In the genomic region with DNA sequence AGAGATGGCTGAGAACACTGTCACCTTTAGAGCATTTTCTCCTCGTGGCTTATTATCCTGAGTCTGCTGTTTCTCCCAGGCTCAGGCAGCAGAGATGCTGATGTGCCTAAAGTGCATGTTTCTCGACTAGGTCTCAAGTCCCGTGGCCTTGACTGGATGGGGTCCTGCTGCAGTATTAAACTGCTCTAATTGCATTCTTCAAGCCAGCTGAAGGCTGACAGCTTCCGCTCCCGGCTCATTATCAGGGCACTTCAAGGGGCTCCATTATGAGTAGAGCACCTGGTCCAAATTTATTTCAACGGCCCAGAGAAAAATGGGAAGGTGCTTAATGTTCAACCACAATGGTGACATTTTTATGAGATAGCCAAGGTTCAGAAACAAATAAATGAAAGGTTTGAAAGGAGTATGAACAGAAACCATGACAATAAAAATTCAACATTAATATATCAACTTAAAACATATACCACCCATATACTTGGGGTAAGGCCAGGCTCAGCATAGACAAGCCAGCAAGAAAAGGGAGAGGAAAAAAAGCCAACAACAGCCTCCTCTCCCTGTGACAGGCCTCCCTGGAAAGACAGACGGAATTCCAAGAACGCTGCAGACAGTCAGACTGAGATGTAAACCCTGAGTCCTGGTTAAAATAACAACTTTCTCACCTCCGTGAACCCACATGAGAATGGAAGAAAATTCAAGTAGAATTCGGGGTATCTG, we compare ENCODE assay signal across 19 mouse cellular contexts.
DNase-seq lines count a peak whose midpoint lies in the region; ATAC-seq lines count a peak whose summit lies in the region.
"Had no signal": no experiment of that assay in that cellular context is flagged by ENCODE, and none has a peak within 500 bp of the region (broad histone marks: within the 10 kb centered on the region; RNA-seq: fewer than 3 reads in every experiment).

No protein-coding gene starts in this region.

- H3K36me3 ChIP-seq in heart, embryonic 16.5 days (ENCODE audit: control insufficient read depth, insufficient read depth), result no peaks in the 10 kb centered on the region
- no peaks in the 10 kb centered on the region for H3K36me3 ChIP-seq in intestine, embryonic 14.5 days (ENCODE audit: control insufficient read depth, insufficient read depth, low read length)
- no peaks in the 10 kb centered on the region for H3K36me3 ChIP-seq in stomach, embryonic 14.5 days (ENCODE audit: control insufficient read depth, insufficient read depth, low read length)
- no peaks in the 10 kb centered on the region for H3K36me3 ChIP-seq in midbrain, embryonic 16.5 days (ENCODE audit: control insufficient read depth, insufficient read depth, low read length)
- H3K36me3 ChIP-seq: embryonic facial prominence, embryonic 15.5 days; hindbrain, embryonic 15.5 days; liver, embryonic 13.5 days; midbrain, embryonic 15.5 days; neural tube, embryonic 13.5 days had no signal

- 42% methylated on average over 10 of the region's 10 CpGs for WGBS in heart, embryonic 16.5 days
- WGBS in intestine, embryonic 14.5 days, result 33% methylated on average over 10 of the region's 10 CpGs
- 28% methylated on average over 10 of the region's 10 CpGs for WGBS in stomach, embryonic 14.5 days
- 62% methylated on average over 10 of the region's 10 CpGs for WGBS in midbrain, embryonic 16.5 days

- peaks cover 49% of the 10 kb centered on the region for H3K4me1 ChIP-seq in heart, embryonic 16.5 days (ENCODE audit: control insufficient read depth, insufficient read depth, low read length)
- peaks cover 33% of the 10 kb centered on the region for H3K4me1 ChIP-seq in intestine, embryonic 14.5 days (replicated peaks; ENCODE audit: control insufficient read depth, insufficient read depth, low read length)
- H3K4me1 ChIP-seq in stomach, embryonic 14.5 days (ENCODE audit: control insufficient read depth, insufficient read depth, low read length), result peaks cover 34% of the 10 kb centered on the region
- H3K4me1 ChIP-seq in midbrain, embryonic 16.5 days (ENCODE audit: control insufficient read depth, insufficient read depth, low read length), result peaks cover 13% of the 10 kb centered on the region
- H3K4me1 ChIP-seq: liver, embryonic 13.5 days had no signal

- ATAC-seq in heart, embryonic 16.5 days (replicated peaks; ENCODE audit: extremely low read depth, insufficient read depth, low FRiP score), result no peak
- ATAC-seq in intestine, embryonic 14.5 days (replicated peaks; ENCODE audit: low FRiP score, low TSS enrichment, low read depth), result no peak
- ATAC-seq in stomach, embryonic 14.5 days (ENCODE audit: insufficient number of reproducible peaks, insufficient read depth, low FRiP score, low read depth), result no peak
- no peak for ATAC-seq in midbrain, embryonic 16.5 days
- ATAC-seq: CD4-positive, CD25-positive, alpha-beta regulatory T cell, adult 4 months; forebrain, embryonic 14.5 days; midbrain, embryonic 15.5 days had no signal

- H3K9me3 ChIP-seq in heart, embryonic 16.5 days (replicated peaks; ENCODE audit: control insufficient read depth, low read length), result no peaks in the 10 kb centered on the region
- H3K9me3 ChIP-seq in intestine, embryonic 14.5 days (ENCODE audit: control insufficient read depth, low read length), result no peaks in the 10 kb centered on the region
- H3K9me3 ChIP-seq in stomach, embryonic 14.5 days (ENCODE audit: control insufficient read depth, low read depth, low read length), result no peaks in the 10 kb centered on the region
- no peaks in the 10 kb centered on the region for H3K9me3 ChIP-seq in midbrain, embryonic 16.5 days (replicated peaks; ENCODE audit: control insufficient read depth, low read length, poor library complexity, severe bottlenecking)
- H3K9me3 ChIP-seq: embryonic facial prominence, embryonic 15.5 days; hindbrain, embryonic 15.5 days; liver, embryonic 13.5 days; midbrain, embryonic 15.5 days; neural tube, embryonic 13.5 days had no signal

- H3K4me2 ChIP-seq in heart, embryonic 16.5 days (ENCODE audit: low read depth, low read length), result peak overlapping the region; percentile 13; the same call in 1 of the 2 replicates
- H3K4me2 ChIP-seq in intestine, embryonic 14.5 days (ENCODE audit: low read length), result no peak overlapping the region
- no peak overlapping the region for H3K4me2 ChIP-seq in stomach, embryonic 14.5 days (replicated peaks; ENCODE audit: low read depth, low read length)
- H3K4me2 ChIP-seq in midbrain, embryonic 16.5 days (ENCODE audit: low read length), result no peak overlapping the region
- H3K4me2 ChIP-seq: embryonic facial prominence, embryonic 15.5 days; hindbrain, embryonic 15.5 days; liver, embryonic 13.5 days; midbrain, embryonic 15.5 days; neural tube, embryonic 13.5 days had no signal

- no peak overlapping the region for H3K4me3 ChIP-seq in heart, embryonic 16.5 days (ENCODE audit: low read length)
- no peak overlapping the region for H3K4me3 ChIP-seq in intestine, embryonic 14.5 days (ENCODE audit: low read depth, low read length)
- H3K4me3 ChIP-seq in stomach, embryonic 14.5 days (ENCODE audit: low read depth, low read length), result no peak overlapping the region
- H3K4me3 ChIP-seq in midbrain, embryonic 16.5 days (ENCODE audit: low read depth, low read length), result no peak overlapping the region
- H3K4me3 ChIP-seq: embryonic facial prominence, embryonic 15.5 days; hindbrain, embryonic 15.5 days; liver, embryonic 13.5 days; midbrain, embryonic 15.5 days; neural tube, embryonic 13.5 days had no signal

- no peaks in the 10 kb centered on the region for H3K27me3 ChIP-seq in heart, embryonic 16.5 days (ENCODE audit: control insufficient read depth, insufficient read depth, low read length)
- H3K27me3 ChIP-seq in intestine, embryonic 14.5 days (replicated peaks; ENCODE audit: control insufficient read depth, insufficient read depth, low read length), result no peaks in the 10 kb centered on the region
- H3K27me3 ChIP-seq in stomach, embryonic 14.5 days (ENCODE audit: control insufficient read depth, insufficient read depth, low read length), result no peaks in the 10 kb centered on the region
- no peaks in the 10 kb centered on the region for H3K27me3 ChIP-seq in midbrain, embryonic 16.5 days (ENCODE audit: control insufficient read depth, insufficient read depth, low read depth, low read length)
- H3K27me3 ChIP-seq: embryonic facial prominence, embryonic 15.5 days; hindbrain, embryonic 15.5 days; liver, embryonic 13.5 days; midbrain, embryonic 15.5 days; neural tube, embryonic 13.5 days had no signal

- 0 out of 2 replicates have a peak overlapping the region, but pooled peaks have one; percentile 15 for H3K9ac ChIP-seq in heart, embryonic 16.5 days (ENCODE audit: low read length)
- no peak overlapping the region for H3K9ac ChIP-seq in intestine, embryonic 14.5 days (ENCODE audit: low read length)
- H3K9ac ChIP-seq in stomach, embryonic 14.5 days (replicated peaks; ENCODE audit: low read depth, low read length), result no peak overlapping the region
- no peak overlapping the region for H3K9ac ChIP-seq in midbrain, embryonic 16.5 days (ENCODE audit: low read depth, low read length)
- H3K9ac ChIP-seq: embryonic facial prominence, embryonic 15.5 days; hindbrain, embryonic 15.5 days; liver, embryonic 13.5 days; midbrain, embryonic 15.5 days; neural tube, embryonic 13.5 days had no signal

- H3K27ac ChIP-seq in heart, embryonic 16.5 days (ENCODE audit: low read length), result peak overlapping the region; percentile 73
- peak overlapping the region; percentile 77 for H3K27ac ChIP-seq in intestine, embryonic 14.5 days (ENCODE audit: low read depth)
- peak overlapping the region; percentile 82 for H3K27ac ChIP-seq in stomach, embryonic 14.5 days (ENCODE audit: low read length)
- no peak overlapping the region for H3K27ac ChIP-seq in midbrain, embryonic 16.5 days (ENCODE audit: low read length)
- H3K27ac ChIP-seq: embryonic facial prominence, embryonic 15.5 days; hindbrain, embryonic 15.5 days; liver, embryonic 13.5 days; macrophage; midbrain, embryonic 15.5 days; neural tube, embryonic 13.5 days had no signal

- DNase-seq in heart, adult 9 months (ENCODE audit: low spot score in 2 of 2), result no peak
- DNase-seq in embryo, embryonic 11.5 days (ENCODE audit: low read depth, low spot score), result peak; percentile 29
- DNase-seq in intestine, embryonic 14.5 days (ENCODE audit: low spot score), result no peak
- DNase-seq in lung, postnatal 4 days, result no peak
- DNase-seq: cerebellum, adult 2 months; gastrocnemius, postnatal 14 days; kidney, postnatal 4 days; liver, embryonic 13.5 days; retina, postnatal 1 day had no signal
